Mouse (Mus musculus): ENCODE data around the gene Gsto1. TPM values are rescaled to one million over a fixed set of nuclear protein-coding genes. Genes with fewer than 3 reads are reported as not detected.
"Not testable (repeated sequence)": the region's sequence is repeated elsewhere in the genome, so short reads cannot be mapped to it uniquely, and the experiment has no call there.

The Gsto1 gene
- total RNA-seq, 2 experiments from 2014 or later: 44.1 to 45.2 TPM

GRCm38 (mm10) chr19:47834614-47835013 is 20.2 kb upstream of the Gsto1 start:
- no peak overlapping the region for H3K4me3 ChIP-seq
- TF ChIP-seq CTCF (IDR thresholded peaks at IDR 0.05): no peak
- intact Hi-C loops (cut with DNase I): no loop called here
- no peak for DNase-seq (ENCODE audit: extremely low spot score in 1 of 2, low spot score in 2 of 2)
- no peak overlapping the region for H3K27ac ChIP-seq

DNA sequence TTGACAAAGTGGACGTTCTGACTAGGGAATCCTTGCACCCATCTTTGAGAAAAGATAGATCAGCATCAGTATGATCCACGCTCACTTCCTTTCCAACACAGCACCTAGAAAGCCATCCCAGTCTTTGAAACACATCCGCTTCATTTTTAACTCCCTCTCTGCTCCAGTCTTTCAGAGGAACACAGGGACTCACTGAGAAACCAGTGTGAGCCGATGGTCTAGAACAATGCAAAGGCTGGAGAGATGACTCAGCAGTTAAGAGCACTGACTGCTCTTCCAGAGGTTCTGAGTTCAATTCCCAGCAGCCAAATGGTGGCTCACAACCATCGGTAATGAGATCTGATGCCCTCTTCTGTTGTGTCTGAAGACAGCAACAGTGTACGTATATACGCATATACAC is 19.0 kb upstream of the Gsto1 start:
- TF ChIP-seq CTCF (IDR thresholded peaks at IDR 0.05): no peak
- Histone ChIP-seq H3K27ac (no peak overlapping the region), H3K4me3 (no peak overlapping the region)
- intact Hi-C loops (cut with DNase I): no loop called here
- no peak for DNase-seq (ENCODE audit: extremely low spot score in 1 of 2, low spot score in 2 of 2)

GRCm38 (mm10) chr19:47836701-47837526 is 17.9 kb upstream of the Gsto1 start:
- intact Hi-C loops (cut with DNase I): no loop called here
- no peak overlapping the region for H3K27ac ChIP-seq
- peak; percentile 64 for TF ChIP-seq CTCF (IDR thresholded peaks at IDR 0.05)
- H3K4me3 ChIP-seq: peak overlapping the region; percentile 50
- DNase-seq (ENCODE audit: extremely low spot score in 1 of 2, low spot score in 2 of 2): peak; percentile 54 to 57

DNA sequence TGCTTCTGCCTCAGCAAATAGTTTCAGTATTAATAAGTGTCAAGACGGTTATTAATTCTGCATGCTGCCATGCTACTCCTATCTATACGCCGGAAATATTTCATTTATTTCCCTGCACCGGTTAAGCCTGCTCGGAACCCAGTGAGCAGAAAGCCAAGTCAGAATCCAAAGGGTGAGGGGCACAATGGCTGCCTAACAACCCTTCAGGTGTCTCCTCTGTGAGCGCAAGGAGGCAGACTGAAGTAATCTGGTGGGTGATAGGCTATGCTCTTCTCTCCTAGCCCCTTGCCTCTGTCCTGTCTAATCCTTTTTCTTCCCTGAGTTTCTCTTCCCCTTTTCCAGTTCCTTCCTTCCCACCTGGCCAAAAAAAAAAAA is 17.3 kb upstream of the Gsto1 start:
- Histone ChIP-seq H3K27ac (no peak overlapping the region), H3K4me3 (peak overlapping the region; percentile 50)
- no peak for TF ChIP-seq CTCF (IDR thresholded peaks at IDR 0.05)
- intact Hi-C loops (cut with DNase I): no loop called here
- DNase-seq (ENCODE audit: extremely low spot score in 1 of 2, low spot score in 2 of 2): no peak

- DNase-seq (ENCODE audit: extremely low spot score in 1 of 2, low spot score in 2 of 2); H3K27ac ChIP-seq; H3K4me3 ChIP-seq; intact Hi-C loops (cut with DNase I): not testable (repeated sequence)
Measured at GRCm38 (mm10) chr19:47841234-47841633, 13.5 kb upstream of the Gsto1 start.

DNA sequence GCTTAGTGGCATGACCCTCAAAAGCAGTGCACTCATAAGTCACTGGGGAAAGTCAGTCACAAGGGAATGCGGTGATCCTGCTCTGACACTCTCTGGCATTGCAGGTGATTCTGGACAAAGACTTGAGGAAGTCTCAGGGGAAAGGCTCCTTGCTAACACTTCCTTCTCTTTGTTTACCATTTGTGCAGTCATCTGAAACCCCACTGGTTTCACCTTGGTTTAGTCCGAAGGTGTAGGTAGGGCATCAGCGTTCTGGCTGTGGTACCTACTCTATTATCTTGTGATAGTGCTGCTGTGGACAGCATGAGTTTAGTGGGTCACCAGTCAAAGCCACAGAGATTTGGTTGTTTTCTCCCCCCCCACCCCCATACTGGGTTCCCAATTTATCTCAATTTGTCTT is 5.0 kb upstream of the Gsto1 start:
- H3K27ac ChIP-seq: no peak overlapping the region
- no peak for DNase-seq (ENCODE audit: extremely low spot score in 1 of 2, low spot score in 2 of 2)
- no peak overlapping the region for H3K4me3 ChIP-seq
- intact Hi-C loops (cut with DNase I): no loop called here
- TF ChIP-seq CTCF (IDR thresholded peaks at IDR 0.05): no peak

DNA sequence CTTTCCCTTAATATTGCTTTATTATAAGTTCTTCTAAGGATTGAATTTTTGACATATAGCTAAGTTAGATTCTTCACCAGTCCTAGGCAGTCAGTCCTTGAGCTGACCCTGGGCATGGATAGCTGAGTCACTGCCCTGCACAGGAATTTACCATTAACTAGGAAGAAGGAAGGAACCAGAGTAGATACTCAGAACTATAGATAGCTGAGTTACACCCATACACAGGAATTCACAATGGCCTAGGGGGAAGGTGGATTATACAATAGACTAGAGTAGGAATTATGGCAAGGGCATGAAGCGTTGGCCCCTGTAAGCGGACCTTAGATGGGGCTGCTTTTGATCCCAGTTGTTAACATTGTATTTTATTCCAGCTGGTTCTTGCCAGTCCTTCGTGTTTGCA is 2.6 kb upstream of the Gsto1 start:
- DNase-seq (ENCODE audit: extremely low spot score in 1 of 2, low spot score in 2 of 2); H3K4me3 ChIP-seq; H3K27ac ChIP-seq; intact Hi-C loops (cut with DNase I): not testable (repeated sequence)

DNA sequence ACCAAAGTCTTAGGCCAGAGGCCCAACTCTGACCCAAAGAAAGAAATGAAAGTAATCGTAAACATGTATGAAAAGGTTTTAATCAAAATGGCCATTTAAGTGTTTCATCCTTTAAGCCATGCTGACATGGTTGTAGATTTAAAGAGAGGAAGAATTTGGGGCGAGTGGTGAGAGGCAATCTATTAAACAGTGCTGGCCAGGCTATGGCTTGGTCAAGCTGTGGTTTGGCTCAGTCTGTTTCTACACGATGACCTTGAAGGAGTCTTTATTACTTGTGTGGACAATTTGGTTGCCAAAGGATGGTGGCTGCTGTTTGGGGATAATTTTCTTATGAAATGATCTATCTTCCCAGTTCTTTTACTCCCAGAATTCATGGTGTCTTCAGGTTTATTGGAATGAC is 1.7 kb upstream of the Gsto1 start:
- no peak for DNase-seq (ENCODE audit: extremely low spot score in 1 of 2, low spot score in 2 of 2)

GRCm38 (mm10) chr19:47853951-47854795 is 597 bp upstream of the Gsto1 start:
- peak overlapping the region; percentile 87 for H3K4me3 ChIP-seq
- TF ChIP-seq CTCF (IDR thresholded peaks at IDR 0.05): peak; percentile 46
- peak overlapping the region; percentile 76 for H3K27ac ChIP-seq
- DNase-seq (ENCODE audit: extremely low spot score in 1 of 2, low spot score in 2 of 2): no peak
- intact Hi-C loops (cut with DNase I): no loop called here

More for the DNA sequence above, 1.7 kb upstream of the Gsto1 start:
- intact Hi-C loops (cut with DNase I): no loop called here
- TF ChIP-seq CTCF (IDR thresholded peaks at IDR 0.05): no peak
- no peak overlapping the region for H3K4me3 ChIP-seq
- H3K27ac ChIP-seq: no peak overlapping the region

- no peak overlapping the region for H3K4me3 ChIP-seq
- no peak for DNase-seq (ENCODE audit: extremely low spot score in 1 of 2, low spot score in 2 of 2)
- intact Hi-C loops (cut with DNase I): no loop called here
- TF ChIP-seq CTCF (IDR thresholded peaks at IDR 0.05): no peak
- no peak overlapping the region for H3K27ac ChIP-seq
Measured at GRCm38 (mm10) chr19:47857957-47858942, 3.5 kb downstream of the Gsto1 start.

GRCm38 (mm10) chr19:47859180-47859579 is 4.4 kb downstream of the Gsto1 start:
- TF ChIP-seq CTCF (IDR thresholded peaks at IDR 0.05): no peak
- Histone ChIP-seq H3K27ac (no peak overlapping the region), H3K4me3 (no peak overlapping the region)
- DNase-seq (ENCODE audit: extremely low spot score in 1 of 2, low spot score in 2 of 2): no peak
- intact Hi-C loops (cut with DNase I): no loop called here
